Mouse (Mus musculus): ENCODE data around the gene Pphln1. TPM values are rescaled to one million over a fixed set of nuclear protein-coding genes. Genes with fewer than 3 reads are reported as not detected.

Pphln1 gene
- polyA plus RNA-seq, 2 experiments = 20.6 to 32.5 TPM

- no peak overlapping the region for H3K4me3 ChIP-seq (replicated peaks; ENCODE audit: low read length)
- ATAC-seq (ENCODE audit: low FRiP score, low read depth) = no peak
Measured at GRCm38 (mm10) chr15:93529831-93530702, 131.9 kb downstream of the Pphln1 start.

GRCm38 (mm10) chr15:93530703-93531032 is 132.5 kb downstream of the Pphln1 start:
- DNase-seq (ENCODE audit: low spot score) (no peak), ATAC-seq (ENCODE audit: low FRiP score, low read depth) (no peak)
- no peaks in the 10 kb centered on the region for H3K27me3 ChIP-seq (ENCODE audit: control insufficient read depth, insufficient read depth, low read length)
- H3K4me2 ChIP-seq (replicated peaks; ENCODE audit: low read depth, low read length, severe bottlenecking) = no peak overlapping the region
- no peaks in the 10 kb centered on the region for H3K36me3 ChIP-seq (ENCODE audit: control insufficient read depth, insufficient read depth, low read length)
- WGBS = 76% methylated on average over 3 of the region's 3 CpGs
- no peak for TF ChIP-seq POLR2A (IDR thresholded peaks at IDR 0.05; ENCODE audit: borderline replicate concordance, extremely low read depth, insufficient read depth, insufficient read length)
- H3K9ac ChIP-seq (ENCODE audit: low read depth, low read length, severe bottlenecking) = no peak overlapping the region
- no peak overlapping the region for H3K4me3 ChIP-seq (replicated peaks; ENCODE audit: low read length)
- H3K27ac ChIP-seq (replicated peaks; ENCODE audit: low read depth, low read length) = no peak overlapping the region
- H3K4me1 ChIP-seq (ENCODE audit: control insufficient read depth, insufficient read depth, low read length) = peaks cover 14% of the 10 kb centered on the region
- no peaks in the 10 kb centered on the region for H3K9me3 ChIP-seq (ENCODE audit: control insufficient read depth, low read length)

More at GRCm38 (mm10) chr15:93529831-93530702, 131.9 kb downstream of the Pphln1 start:
- Histone ChIP-seq H3K4me1 (ENCODE audit: control insufficient read depth, insufficient read depth, low read length) (peaks cover 14% of the 10 kb centered on the region), H3K9me3 (ENCODE audit: control insufficient read depth, low read length) (no peaks in the 10 kb centered on the region), H3K27ac (replicated peaks; ENCODE audit: low read depth, low read length) (no peak overlapping the region), H3K27me3 (ENCODE audit: control insufficient read depth, insufficient read depth, low read length) (no peaks in the 10 kb centered on the region), H3K36me3 (ENCODE audit: control insufficient read depth, insufficient read depth, low read length) (no peaks in the 10 kb centered on the region), H3K4me2 (replicated peaks; ENCODE audit: low read depth, low read length, severe bottlenecking) (no peak overlapping the region), H3K9ac (ENCODE audit: low read depth, low read length, severe bottlenecking) (no peak overlapping the region)
- no peak for DNase-seq (ENCODE audit: low spot score)
- no peak for TF ChIP-seq POLR2A (IDR thresholded peaks at IDR 0.05; ENCODE audit: borderline replicate concordance, extremely low read depth, insufficient read depth, insufficient read length)
- WGBS = 52% methylated on average over 12 of the region's 12 CpGs

GRCm38 (mm10) chr15:93536191-93536590 is 138.0 kb downstream of the Pphln1 start:
- Histone ChIP-seq H3K36me3 (ENCODE audit: control insufficient read depth, insufficient read depth, low read length) (0 out of 2 replicates have a peak, but pooled peaks cover 7% of the 10 kb centered on the region), H3K4me3 (replicated peaks; ENCODE audit: low read length) (no peak overlapping the region), H3K27me3 (ENCODE audit: control insufficient read depth, insufficient read depth, low read length) (no peaks in the 10 kb centered on the region), H3K4me2 (replicated peaks; ENCODE audit: low read depth, low read length, severe bottlenecking) (no peak overlapping the region), H3K27ac (replicated peaks; ENCODE audit: low read depth, low read length) (no peak overlapping the region), H3K4me1 (ENCODE audit: control insufficient read depth, insufficient read depth, low read length) (peaks cover 20% of the 10 kb centered on the region), H3K9ac (ENCODE audit: low read depth, low read length, severe bottlenecking) (no peak overlapping the region), H3K9me3 (ENCODE audit: control insufficient read depth, low read length) (no peaks in the 10 kb centered on the region)
- WGBS = 59% methylated on average over 4 of the region's 4 CpGs
- TF ChIP-seq POLR2A (IDR thresholded peaks at IDR 0.05; ENCODE audit: borderline replicate concordance, extremely low read depth, insufficient read depth, insufficient read length) = no peak
- DNase-seq (ENCODE audit: low spot score) = no peak
- ATAC-seq (ENCODE audit: low FRiP score, low read depth) = no peak

GRCm38 (mm10) chr15:93537745-93538144 is 139.6 kb downstream of the Pphln1 start:
- no peak for TF ChIP-seq POLR2A (IDR thresholded peaks at IDR 0.05; ENCODE audit: borderline replicate concordance, extremely low read depth, insufficient read depth, insufficient read length)
- WGBS = 69% methylated on average over 7 of the region's 7 CpGs
- Histone ChIP-seq H3K27me3 (ENCODE audit: control insufficient read depth, insufficient read depth, low read length) (no peaks in the 10 kb centered on the region), H3K9ac (ENCODE audit: low read depth, low read length, severe bottlenecking) (no peak overlapping the region), H3K4me3 (replicated peaks; ENCODE audit: low read length) (no peak overlapping the region), H3K36me3 (ENCODE audit: control insufficient read depth, insufficient read depth, low read length) (0 out of 2 replicates have a peak, but pooled peaks cover 10% of the 10 kb centered on the region), H3K4me2 (replicated peaks; ENCODE audit: low read depth, low read length, severe bottlenecking) (no peak overlapping the region), H3K27ac (replicated peaks; ENCODE audit: low read depth, low read length) (no peak overlapping the region; the same call in 1 of the 2 replicates), H3K9me3 (ENCODE audit: control insufficient read depth, low read length) (no peaks in the 10 kb centered on the region), H3K4me1 (ENCODE audit: control insufficient read depth, insufficient read depth, low read length) (peaks cover 20% of the 10 kb centered on the region)
- ATAC-seq (ENCODE audit: low FRiP score, low read depth) (no peak), DNase-seq (ENCODE audit: low spot score) (no peak)

- no peak overlapping the region for H3K27ac ChIP-seq (replicated peaks; ENCODE audit: low read depth, low read length)
- 0 out of 2 replicates have a peak, but pooled peaks cover 10% of the 10 kb centered on the region for H3K36me3 ChIP-seq (ENCODE audit: control insufficient read depth, insufficient read depth, low read length)
- no peaks in the 10 kb centered on the region for H3K27me3 ChIP-seq (ENCODE audit: control insufficient read depth, insufficient read depth, low read length)
- H3K4me1 ChIP-seq (ENCODE audit: control insufficient read depth, insufficient read depth, low read length) = peaks cover 19% of the 10 kb centered on the region
- H3K9me3 ChIP-seq (ENCODE audit: control insufficient read depth, low read length) = no peaks in the 10 kb centered on the region
- ATAC-seq (ENCODE audit: low FRiP score, low read depth) = no peak
- 79% methylated on average over 21 of the region's 21 CpGs for WGBS
- no peak for DNase-seq (ENCODE audit: low spot score)
- no peak for TF ChIP-seq POLR2A (IDR thresholded peaks at IDR 0.05; ENCODE audit: borderline replicate concordance, extremely low read depth, insufficient read depth, insufficient read length)
- H3K4me3 ChIP-seq (replicated peaks; ENCODE audit: low read length) = no peak overlapping the region
- H3K4me2 ChIP-seq (replicated peaks; ENCODE audit: low read depth, low read length, severe bottlenecking) = no peak overlapping the region
- H3K9ac ChIP-seq (ENCODE audit: low read depth, low read length, severe bottlenecking) = no peak overlapping the region
Measured at GRCm38 (mm10) chr15:93538551-93539205, 140.5 kb downstream of the Pphln1 start.
